Mouse (Mus musculus): Measurements from ENCODE around the gene Gm20422. TPM values are rescaled to one million over a fixed set of nuclear protein-coding genes. Genes with fewer than 3 reads are reported as not detected.
"Not testable (repeated sequence)": the region's sequence is repeated elsewhere in the genome, so short reads cannot be mapped to it uniquely, and the experiment has no call there.

Gene Gm20422
- polyA plus RNA-seq, 1 experiment, result not detected

DNA sequence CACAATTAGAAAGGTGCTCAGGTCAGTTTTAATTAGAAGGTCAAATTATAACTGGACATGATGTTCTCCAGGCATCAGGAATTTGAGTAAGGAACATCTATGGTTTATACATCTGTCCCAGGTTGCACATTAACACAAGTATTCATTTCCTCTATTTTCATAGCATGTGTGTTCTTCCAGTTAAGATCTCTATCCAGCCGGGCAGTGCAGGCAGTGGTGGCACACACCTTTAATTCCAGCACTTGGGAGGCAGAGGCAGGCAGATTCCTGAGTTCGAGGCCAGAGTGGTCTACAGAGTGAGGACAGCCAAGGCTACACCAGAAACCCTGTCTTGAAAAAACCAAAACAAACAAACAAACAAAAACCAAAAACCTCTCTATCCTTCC, 456 bp upstream of the Gm20422 start:
- Histone ChIP-seq H3K4me1 (ENCODE audit: control insufficient read depth, insufficient read depth, insufficient read length, low read length) (no peaks in the 10 kb centered on the region), H3K27ac (replicated peaks; ENCODE audit: low read depth, low read length) (no peak overlapping the region), H3K4me3 (ENCODE audit: insufficient read depth, low read depth, low read length) (no peak overlapping the region)

GRCm38 (mm10) chr8:69772106-69772505, 2.6 kb downstream of the Gm20422 start:
- Histone ChIP-seq H3K27ac (replicated peaks; ENCODE audit: low read depth, low read length) (no peak overlapping the region), H3K4me1 (ENCODE audit: control insufficient read depth, insufficient read depth, insufficient read length, low read length) (no peaks in the 10 kb centered on the region), H3K4me3 (ENCODE audit: insufficient read depth, low read depth, low read length) (no peak overlapping the region)

- no peaks in the 10 kb centered on the region for H3K4me1 ChIP-seq (ENCODE audit: control insufficient read depth, insufficient read depth, insufficient read length, low read length)
- H3K27ac ChIP-seq (replicated peaks; ENCODE audit: low read depth, low read length), result no peak overlapping the region
- no peak overlapping the region for H3K4me3 ChIP-seq (ENCODE audit: insufficient read depth, low read depth, low read length)
Observed at GRCm38 (mm10) chr8:69771221-69771620, 3.5 kb downstream of the Gm20422 start.

DNA sequence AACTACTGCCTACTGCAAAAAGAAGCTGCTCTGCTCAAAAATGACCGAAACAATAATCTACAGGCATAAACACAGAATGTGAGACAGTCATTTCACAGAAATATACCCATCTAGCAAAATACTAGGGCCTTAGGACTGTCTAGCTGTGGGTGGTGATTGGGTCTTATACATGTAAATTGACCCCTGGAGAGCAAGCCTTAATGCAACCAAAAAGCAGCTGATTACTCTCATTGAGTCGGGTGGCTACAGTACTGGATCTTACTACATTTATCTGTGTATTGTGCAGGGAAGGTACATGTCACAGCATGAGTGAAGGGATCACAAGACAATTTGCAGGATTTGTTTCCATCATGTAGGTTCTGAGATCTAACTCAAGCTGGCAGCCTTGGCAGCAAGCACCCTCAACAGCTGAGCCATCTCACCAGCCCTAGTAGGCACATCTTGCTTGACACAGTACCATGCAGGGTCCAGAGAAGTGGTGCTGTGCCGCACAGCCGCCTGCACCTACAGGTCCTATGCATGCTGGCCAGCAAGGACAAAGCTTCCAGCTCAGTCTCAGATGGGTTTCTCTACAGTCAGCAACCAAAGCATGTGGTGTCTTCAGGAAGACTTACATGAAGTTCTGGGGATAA, 12.8 kb downstream of the Gm20422 start:
- Histone ChIP-seq H3K4me3 (ENCODE audit: insufficient read depth, low read depth, low read length) (no peak overlapping the region), H3K27ac (replicated peaks; ENCODE audit: low read depth, low read length) (no peak overlapping the region), H3K4me1 (ENCODE audit: control insufficient read depth, insufficient read depth, insufficient read length, low read length) (no peaks in the 10 kb centered on the region)

GRCm38 (mm10) chr8:69758316-69758715, 16.4 kb downstream of the Gm20422 start:
- no peak overlapping the region for H3K4me3 ChIP-seq (ENCODE audit: insufficient read depth, low read depth, low read length)
- no peaks in the 10 kb centered on the region for H3K4me1 ChIP-seq (ENCODE audit: control insufficient read depth, insufficient read depth, insufficient read length, low read length)
- no peak overlapping the region for H3K27ac ChIP-seq (replicated peaks; ENCODE audit: low read depth, low read length)

DNA sequence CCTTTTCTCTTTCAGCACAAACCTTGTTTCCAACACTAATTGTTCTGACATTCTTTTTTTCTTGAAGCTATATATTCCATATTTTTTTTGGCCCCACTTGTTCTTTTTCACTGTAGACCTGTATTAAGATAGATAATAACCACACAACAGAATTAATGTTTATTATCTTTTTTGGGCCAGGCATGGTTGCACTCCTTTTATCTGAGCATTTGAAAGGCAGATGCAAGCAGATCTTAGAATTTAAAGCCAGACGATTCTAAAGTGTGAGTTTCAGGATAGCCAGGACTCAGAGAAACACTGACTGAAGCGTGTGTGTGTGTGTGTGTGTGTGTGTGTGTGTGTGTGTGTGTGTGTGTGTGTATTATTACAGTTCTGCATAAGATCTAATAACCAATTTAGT, 22.2 kb downstream of the Gm20422 start:
- H3K4me1 ChIP-seq (ENCODE audit: control insufficient read depth, insufficient read depth, insufficient read length, low read length), result no peaks in the 10 kb centered on the region
- H3K4me3 ChIP-seq (ENCODE audit: insufficient read depth, low read depth, low read length), result no peak overlapping the region
- no peak overlapping the region for H3K27ac ChIP-seq (replicated peaks; ENCODE audit: low read depth, low read length)

DNA sequence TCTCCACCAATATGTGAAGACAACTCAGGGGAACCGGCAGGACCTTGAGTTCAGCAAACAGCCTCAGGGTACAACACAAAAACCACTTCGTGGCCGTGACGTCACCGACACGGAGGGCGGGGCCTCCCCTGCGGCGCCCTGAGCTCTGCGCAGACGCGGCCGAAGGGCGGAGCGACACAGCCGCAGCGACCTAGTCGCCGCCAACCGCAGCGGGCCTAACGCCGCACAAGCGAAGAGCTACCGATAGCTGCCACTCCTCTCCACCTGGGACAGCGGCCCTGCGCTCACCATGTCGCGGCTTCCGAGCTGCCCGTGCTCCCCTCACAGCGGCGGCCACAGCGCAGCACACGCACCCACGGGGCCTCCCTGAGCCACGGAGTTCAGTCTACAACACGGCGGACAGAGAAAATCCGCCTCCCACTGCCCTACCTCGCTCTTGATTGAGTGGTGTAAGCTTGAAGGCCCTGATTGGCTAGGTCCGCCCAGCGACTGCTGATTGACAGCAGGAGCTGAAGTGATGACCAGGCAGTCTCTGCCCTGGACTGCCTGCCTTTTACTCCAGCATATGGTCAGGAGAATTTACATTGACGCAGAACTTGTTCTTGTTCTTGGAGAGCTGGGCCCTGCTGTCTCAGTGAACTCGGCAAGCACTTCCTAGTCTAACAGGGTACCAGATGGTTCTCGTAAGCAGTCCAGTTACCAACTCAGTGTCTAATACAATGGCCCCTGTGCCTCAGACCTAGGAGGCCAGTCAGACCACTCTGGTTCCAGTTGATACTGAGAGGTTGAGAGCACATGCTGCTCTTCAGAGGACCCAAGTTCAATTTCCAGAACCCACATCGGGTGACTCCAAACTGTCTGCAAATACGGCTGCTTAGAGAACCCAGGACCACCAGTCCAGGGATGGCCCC, 24.9 kb downstream of the Gm20422 start, which contains the start of gene Zfp963:
Gene Zfp963 (minus strand): TSS at position 427 of the 911 bp plus-strand sequence.
- Histone ChIP-seq H3K4me3 (ENCODE audit: insufficient read depth, low read depth, low read length) (peak within 1 kb of the TSS; percentile 77), H3K4me1 (ENCODE audit: control insufficient read depth, insufficient read depth, insufficient read length, low read length) (no peaks in the 10 kb centered on the region), H3K27ac (replicated peaks; ENCODE audit: low read depth, low read length) (peak within 1 kb of the TSS; percentile 90)

DNA sequence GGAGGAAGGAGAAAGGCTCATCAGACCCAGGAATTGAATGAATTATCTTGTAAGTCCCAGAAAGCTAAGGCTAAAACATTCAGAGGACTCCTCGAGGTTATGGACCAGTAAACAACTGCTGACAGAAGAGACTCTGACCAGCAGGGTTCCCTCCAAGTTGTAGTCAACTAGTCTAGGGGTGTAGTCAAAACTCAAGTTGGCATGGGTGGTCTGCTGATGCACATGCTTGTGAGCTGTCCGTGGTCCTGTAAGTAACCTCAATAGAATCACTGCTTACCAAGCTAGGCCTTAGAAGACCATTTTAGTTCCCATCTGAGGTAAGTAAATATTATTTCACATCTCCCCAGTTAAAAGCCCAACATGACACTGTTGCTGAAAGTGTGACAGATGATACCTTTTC, 33.5 kb downstream of the Gm20422 start:
- Histone ChIP-seq H3K27ac (replicated peaks; ENCODE audit: low read depth, low read length) (no peak overlapping the region), H3K4me1 (ENCODE audit: control insufficient read depth, insufficient read depth, insufficient read length, low read length) (no peaks in the 10 kb centered on the region), H3K4me3 (ENCODE audit: insufficient read depth, low read depth, low read length) (no peak overlapping the region)

GRCm38 (mm10) chr8:69740763-69741162, 33.9 kb downstream of the Gm20422 start:
- Histone ChIP-seq H3K27ac (replicated peaks; ENCODE audit: low read depth, low read length) (no peak overlapping the region), H3K4me3 (ENCODE audit: insufficient read depth, low read depth, low read length) (no peak overlapping the region), H3K4me1 (ENCODE audit: control insufficient read depth, insufficient read depth, insufficient read length, low read length) (no peaks in the 10 kb centered on the region)

GRCm38 (mm10) chr8:69735495-69735894, 39.2 kb downstream of the Gm20422 start:
- Histone ChIP-seq H3K27ac (replicated peaks; ENCODE audit: low read depth, low read length) (no peak overlapping the region), H3K4me1 (ENCODE audit: control insufficient read depth, insufficient read depth, insufficient read length, low read length) (no peaks in the 10 kb centered on the region)

DNA sequence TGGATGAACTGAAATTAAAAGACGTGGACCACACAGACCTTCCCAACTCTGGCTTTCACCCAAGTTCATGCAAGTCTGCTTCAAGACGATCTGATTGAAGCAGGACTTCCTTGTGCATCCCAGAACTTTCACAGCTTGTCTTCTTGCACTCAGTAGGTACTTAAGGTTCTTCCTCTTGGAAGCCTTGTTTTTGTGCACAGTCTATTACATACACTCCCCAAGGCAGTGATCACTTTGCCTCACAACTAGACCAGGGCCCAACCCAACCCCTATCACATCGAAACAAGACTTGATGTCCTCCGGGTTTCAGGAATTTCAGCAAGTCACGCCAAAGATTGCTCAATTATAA, 57.5 kb downstream of the Gm20422 start:
- peaks cover 7% of the 10 kb centered on the region; the same call in 1 of the 2 replicates for H3K4me1 ChIP-seq (ENCODE audit: control insufficient read depth, insufficient read depth, insufficient read length, low read length)
- peak overlapping the region; percentile 60 for H3K4me3 ChIP-seq (ENCODE audit: insufficient read depth, low read depth, low read length)
- H3K27ac ChIP-seq (replicated peaks; ENCODE audit: low read depth, low read length), result peak overlapping the region; percentile 18; the same call in 1 of the 2 replicates

More at GRCm38 (mm10) chr8:69735495-69735894, 39.2 kb downstream of the Gm20422 start:
- H3K4me3 ChIP-seq (ENCODE audit: insufficient read depth, low read depth, low read length), result no peak overlapping the region

GRCm38 (mm10) chr8:69716403-69717231, 58.1 kb downstream of the Gm20422 start:
- H3K4me1 ChIP-seq (ENCODE audit: control insufficient read depth, insufficient read depth, insufficient read length, low read length), result peaks cover 7% of the 10 kb centered on the region; the same call in 1 of the 2 replicates
- peak overlapping the region; percentile 91 for H3K27ac ChIP-seq (replicated peaks; ENCODE audit: low read depth, low read length)

DNA sequence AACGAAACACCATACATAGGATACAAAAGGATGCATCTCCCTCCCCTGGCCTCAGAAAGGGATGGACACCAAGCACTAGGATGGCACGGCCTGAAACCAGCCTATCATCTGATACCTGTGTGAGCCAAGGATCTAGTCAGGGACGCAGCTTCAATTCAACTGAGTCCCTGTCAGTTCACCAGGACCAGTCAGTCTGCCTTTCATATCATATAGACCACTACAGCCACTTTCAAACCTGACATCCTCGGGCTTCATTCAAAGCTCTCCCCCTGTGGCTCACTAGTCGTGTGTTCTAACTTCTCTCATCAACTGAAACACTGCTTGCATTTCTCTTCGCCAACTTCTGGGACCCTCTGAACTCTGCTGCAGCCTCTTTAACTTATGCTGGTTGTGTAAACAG, 59.3 kb downstream of the Gm20422 start:
- Histone ChIP-seq H3K4me1 (ENCODE audit: control insufficient read depth, insufficient read depth, insufficient read length, low read length) (peaks cover 7% of the 10 kb centered on the region; the same call in 1 of the 2 replicates), H3K4me3 (ENCODE audit: insufficient read depth, low read depth, low read length) (peak overlapping the region; percentile 12), H3K27ac (replicated peaks; ENCODE audit: low read depth, low read length) (no peak overlapping the region)

More at GRCm38 (mm10) chr8:69716403-69717231, 58.1 kb downstream of the Gm20422 start:
- H3K4me3 ChIP-seq (ENCODE audit: insufficient read depth, low read depth, low read length), result peak overlapping the region; percentile 76

DNA sequence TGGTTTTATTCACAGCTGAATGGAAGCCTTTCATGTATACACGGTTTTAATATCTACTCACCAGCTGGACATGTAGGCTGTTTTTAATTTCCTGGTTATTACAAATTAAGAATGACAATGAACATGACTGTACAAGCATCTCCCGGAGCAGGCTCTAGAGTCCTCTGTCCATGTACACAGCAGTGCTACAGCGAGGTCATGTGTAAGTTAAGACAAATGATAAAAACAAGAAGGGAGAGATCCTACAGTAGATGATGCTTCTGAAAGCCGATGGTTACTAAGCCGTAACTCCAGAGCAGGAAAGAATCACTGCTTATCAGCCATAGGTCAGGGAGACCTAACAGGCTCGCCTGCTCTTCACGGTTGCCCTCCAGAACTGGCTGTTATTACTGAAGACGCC, 61.2 kb downstream of the Gm20422 start:
- H3K4me3 ChIP-seq (ENCODE audit: insufficient read depth, low read depth, low read length), result no peak overlapping the region
- H3K27ac ChIP-seq (replicated peaks; ENCODE audit: low read depth, low read length), result no peak overlapping the region
- peaks cover 7% of the 10 kb centered on the region; the same call in 1 of the 2 replicates for H3K4me1 ChIP-seq (ENCODE audit: control insufficient read depth, insufficient read depth, insufficient read length, low read length)

DNA sequence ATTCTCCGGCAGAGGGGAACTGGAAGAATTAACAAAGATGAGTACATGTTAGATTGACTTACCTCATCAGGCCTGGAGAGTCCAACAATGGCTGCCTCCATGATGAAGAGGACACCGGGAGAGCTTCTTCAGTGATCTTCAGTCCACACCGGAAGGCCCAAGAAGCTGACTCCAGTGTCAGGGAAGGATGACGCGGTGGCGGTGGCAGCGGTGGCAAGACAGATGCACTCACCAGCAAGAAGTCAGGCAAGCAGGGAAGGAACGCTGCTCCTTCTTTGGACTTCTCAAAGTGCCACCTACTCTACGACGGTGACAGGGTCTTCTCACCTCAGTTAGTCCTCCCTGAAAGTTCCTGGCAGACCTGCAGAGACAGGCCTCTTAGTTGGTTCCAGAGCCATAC, 64.1 kb downstream of the Gm20422 start, which contains the start of gene Zfp869:
Gene Zfp869 (minus strand): TSS at position 101 of the 400 bp plus-strand sequence.
- not testable (repeated sequence) for H3K27ac ChIP-seq (replicated peaks; ENCODE audit: low read depth, low read length); H3K4me1 ChIP-seq (ENCODE audit: control insufficient read depth, insufficient read depth, insufficient read length, low read length); H3K4me3 ChIP-seq (ENCODE audit: insufficient read depth, low read depth, low read length)

All from brown adipose tissue, adult 24 weeks (tissue).